Mouse (Mus musculus) heart, embryonic 12.5 days (tissue): ENCODE data around the gene Suz12. TPM values are rescaled to one million over a fixed set of nuclear protein-coding genes. Genes with fewer than 3 reads are reported as not detected.

ENCODE experiments used
- ATAC-seq: fragments of 200-750 bp; cut with Nextera tagmentation; 2 replicates; pipeline ENCODE4 v1.8.0; 2017; ENCODE audit warnings: moderate TSS enrichment, moderate library complexity; ENCODE audit not compliant: insufficient number of reproducible peaks, low FRiP score
- H3K27ac ChIP-seq: fragments of 300-500 bp; sonication (generic); 2 replicates; pipeline ENCODE4 v1.5.1; 2016; ENCODE audit warnings: mild to moderate bottlenecking, moderate library complexity; ENCODE audit not compliant: poor library complexity, severe bottlenecking
- H3K27me3 ChIP-seq: fragments of 300-500 bp; sonication (generic); replicated peaks from 2 replicates; pipeline ENCODE4 v1.6.1; 2016; ENCODE audit warnings: mild to moderate bottlenecking, moderate library complexity
- H3K36me3 ChIP-seq: fragments of 300-500 bp; sonication (generic); 2 replicates; pipeline ENCODE4 v1.6.1; 2016; ENCODE audit warnings: mild to moderate bottlenecking, moderate library complexity
- H3K4me1 ChIP-seq: fragments of 300-500 bp; sonication (generic); replicated peaks from 2 replicates; pipeline ENCODE4 v1.6.1; 2016; ENCODE audit warnings: mild to moderate bottlenecking
- H3K4me2 ChIP-seq: fragments of 300-500 bp; sonication (generic); 2 replicates; pipeline ENCODE4 v1.6.1; 2016; ENCODE audit warnings: mild to moderate bottlenecking, moderate library complexity
- H3K4me3 ChIP-seq: fragments of 300-500 bp; sonication (generic); 2 replicates; pipeline ENCODE4 v1.5.1; 2016; ENCODE audit warnings: mild to moderate bottlenecking
- H3K9ac ChIP-seq: fragments of 300-500 bp; sonication (generic); 2 replicates; pipeline ENCODE4 v1.6.1; 2016; ENCODE audit warnings: mild to moderate bottlenecking, moderate library complexity
- H3K9me3 ChIP-seq: fragments of 300-500 bp; sonication (generic); replicated peaks from 2 replicates; pipeline ENCODE4 v1.6.1; 2016; ENCODE audit warnings: mild to moderate bottlenecking, moderate library complexity
- WGBS: fragments of 180-500 bp; shearing (Covaris S2); methylation state at CpG from one replicate; pipeline ENCODE4 v1.1.7; 2016; 5-methylcytosine and 5-hydroxymethylcytosine counted together
- polyA plus RNA-seq: library from polyadenylated mRNA; unstranded; fragments of >200 nt; fragmentation: Nextera tagmentation; extraction: Ambion mirVana; gene quantifications from 2 replicates; pipeline ENCODE4 v1.2.1, GENCODE M21; 2016

The Suz12 gene
- polyA plus RNA-seq, 1 experiment from 2014 or later: 25.4 TPM

DNA sequence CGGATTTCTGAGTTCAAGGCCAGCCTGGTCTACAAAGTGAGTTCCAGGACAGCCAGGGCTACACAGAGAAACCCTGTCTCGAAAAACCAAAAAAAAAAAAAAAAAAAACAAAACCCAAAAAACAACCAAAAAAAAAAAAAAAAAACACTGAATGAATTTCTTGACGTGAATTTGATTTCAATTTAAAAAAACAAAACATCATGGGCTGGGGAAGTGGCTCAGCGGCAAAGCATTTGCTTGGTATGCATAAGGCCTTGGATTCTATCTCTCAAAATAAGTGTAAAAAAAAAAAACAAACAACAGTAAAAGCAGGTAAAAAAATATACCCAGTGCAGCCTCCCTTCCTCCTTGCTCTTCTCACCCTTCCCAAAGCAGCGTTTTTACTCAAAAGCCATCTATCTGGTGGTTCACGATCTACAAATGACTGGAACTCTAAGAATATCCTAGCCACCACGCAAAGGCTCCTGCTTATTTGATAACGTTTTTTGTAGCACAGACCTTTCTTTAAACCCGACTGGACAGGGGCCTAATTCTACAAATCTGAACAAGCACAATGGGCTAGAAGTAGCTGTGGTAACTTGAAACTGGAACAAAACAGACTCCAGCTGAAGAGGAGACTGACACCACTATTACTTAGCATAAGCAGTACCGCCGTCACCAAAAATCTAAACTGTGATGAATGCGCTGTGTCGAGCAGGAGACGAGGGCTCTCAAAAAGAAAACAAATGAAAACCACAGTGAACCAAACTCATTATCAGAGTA, 85.1 kb downstream of the Suz12 start:
- Histone ChIP-seq H3K4me3 (no peak overlapping the region), H3K9ac (no peak overlapping the region), H3K4me2 (no peak overlapping the region), H3K36me3 (no peaks in the 10 kb centered on the region; the same call in 1 of the 2 replicates), H3K9me3 (no peaks in the 10 kb centered on the region), H3K27ac (no peak overlapping the region), H3K27me3 (no peaks in the 10 kb centered on the region), H3K4me1 (peaks cover 19% of the 10 kb centered on the region)
- WGBS: 67% methylated on average over 14 of the region's 14 CpGs
- ATAC-seq: no peak

GRCm38 (mm10) chr11:80078831-80079230, 85.9 kb downstream of the Suz12 start:
- H3K27me3 ChIP-seq: no peaks in the 10 kb centered on the region
- 0 out of 2 replicates have a peak overlapping the region, but pooled peaks have one; percentile 10 for H3K4me3 ChIP-seq
- H3K9ac ChIP-seq: peak overlapping the region; percentile 8; the same call in 1 of the 2 replicates
- H3K9me3 ChIP-seq: no peaks in the 10 kb centered on the region
- peak overlapping the region; percentile 25; the same call in 1 of the 2 replicates for H3K4me2 ChIP-seq
- H3K36me3 ChIP-seq: no peaks in the 10 kb centered on the region; the same call in 1 of the 2 replicates
- 53% methylated on average over 1 of the region's 1 CpGs for WGBS
- peaks cover 19% of the 10 kb centered on the region for H3K4me1 ChIP-seq
- H3K27ac ChIP-seq: no peak overlapping the region
- no peak for ATAC-seq

DNA sequence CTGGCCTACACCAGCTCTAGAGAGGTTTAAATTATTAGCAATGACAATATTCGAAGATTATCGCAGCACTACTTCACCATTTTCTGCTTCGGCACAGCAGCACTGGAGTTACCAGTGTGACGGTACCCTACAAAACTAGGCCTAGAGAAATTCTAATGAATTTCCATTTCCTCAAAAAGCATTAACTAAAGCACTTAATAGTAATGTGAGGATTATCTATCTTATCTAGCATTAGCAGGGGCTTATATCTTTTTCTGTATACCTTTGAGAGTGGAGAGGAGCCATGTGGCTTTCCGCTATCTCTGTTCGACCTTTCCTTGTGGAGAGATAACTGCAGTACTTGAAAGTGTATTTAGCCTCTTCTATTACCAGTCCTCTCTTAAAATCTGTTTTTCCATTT, 86.8 kb downstream of the Suz12 start:
- H3K27ac ChIP-seq: peak overlapping the region; percentile 99; the same call in 1 of the 2 replicates
- peak overlapping the region; percentile 70 for H3K4me2 ChIP-seq
- H3K9ac ChIP-seq: peak overlapping the region; percentile 98
- WGBS: 27% methylated on average over 6 of the region's 6 CpGs
- H3K27me3 ChIP-seq: no peaks in the 10 kb centered on the region
- H3K4me1 ChIP-seq: peaks cover 19% of the 10 kb centered on the region
- H3K9me3 ChIP-seq: no peaks in the 10 kb centered on the region
- ATAC-seq: no peak
- peak overlapping the region; percentile 93 for H3K4me3 ChIP-seq
- no peaks in the 10 kb centered on the region; the same call in 1 of the 2 replicates for H3K36me3 ChIP-seq

DNA sequence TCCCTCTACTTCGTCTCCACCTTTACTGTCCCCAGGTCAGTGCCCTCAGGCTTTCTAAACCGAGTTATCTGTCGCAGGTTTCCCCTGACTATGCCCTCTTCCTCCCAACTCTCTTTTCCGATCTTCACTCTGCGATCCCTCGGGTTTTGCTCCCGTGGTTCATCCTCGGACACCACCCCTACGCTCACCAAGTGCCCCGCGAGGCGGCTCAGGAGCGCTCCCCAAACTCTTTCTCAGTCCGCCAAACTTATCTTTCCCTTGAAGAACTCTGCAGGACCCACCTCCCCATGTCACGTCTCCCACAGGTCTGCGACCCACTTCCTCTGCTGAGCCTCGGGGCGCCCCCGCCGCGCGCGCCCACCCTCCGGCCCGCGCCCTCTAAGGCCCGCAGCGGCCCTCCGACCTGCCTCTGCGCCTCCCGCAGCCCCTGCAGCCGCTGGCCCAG, 87.5 kb downstream of the Suz12 start:
- under 1% methylated on average over 31 of the region's 32 CpGs for WGBS
- Histone ChIP-seq H3K9ac (peak overlapping the region; percentile 98), H3K27me3 (no peaks in the 10 kb centered on the region), H3K9me3 (no peaks in the 10 kb centered on the region), H3K4me3 (peak overlapping the region; percentile 93), H3K4me2 (peak overlapping the region; percentile 70), H3K36me3 (no peaks in the 10 kb centered on the region; the same call in 1 of the 2 replicates), H3K27ac (peak overlapping the region; percentile 99), H3K4me1 (peaks cover 22% of the 10 kb centered on the region)
- ATAC-seq: peak; percentile 48

DNA sequence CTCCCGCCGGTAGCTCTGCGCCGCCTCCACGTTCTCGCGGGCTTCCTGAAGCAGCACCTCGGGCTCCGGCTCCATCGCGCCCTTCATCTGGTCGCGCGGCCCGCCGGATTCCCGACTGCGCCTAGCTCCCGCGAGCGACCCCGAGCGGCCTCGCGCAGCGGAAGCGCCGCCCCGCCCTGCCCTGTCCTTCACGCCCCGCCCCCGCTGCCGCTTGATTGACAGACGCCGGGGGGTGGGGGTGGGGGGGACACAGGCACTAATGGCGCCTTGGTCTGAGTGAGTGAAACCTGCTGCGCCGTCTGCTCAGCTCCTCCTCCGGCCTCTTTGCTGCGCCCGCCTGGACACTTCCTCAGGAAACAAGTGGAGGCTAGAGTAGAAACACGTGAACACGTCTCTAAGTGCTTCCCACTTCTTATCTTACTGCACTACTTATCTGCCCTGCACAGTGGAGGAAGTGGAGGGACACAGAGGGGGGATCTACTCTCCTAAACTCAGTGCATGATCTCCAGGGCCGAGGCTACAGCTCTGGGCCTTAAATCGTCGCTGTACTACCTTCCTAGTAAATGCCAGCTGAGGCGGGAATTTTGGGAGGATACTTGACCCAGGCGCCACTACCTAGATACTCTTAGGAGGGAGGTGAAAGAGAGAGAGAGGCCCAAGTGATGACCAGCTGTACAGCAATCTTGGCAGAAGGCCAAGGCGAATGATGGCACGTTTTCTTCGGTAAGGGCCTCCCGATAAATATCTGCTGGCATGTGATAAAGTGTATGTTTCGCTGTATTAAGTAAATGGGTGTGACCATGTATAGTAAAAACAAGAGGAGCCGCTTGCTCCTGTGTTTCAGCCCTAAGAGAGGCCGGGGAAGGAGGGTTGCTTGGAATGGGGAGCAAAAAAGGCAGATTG, 88.2 kb downstream of the Suz12 start, which contains the start of gene Crlf3:
Gene Crlf3, minus strand, starts transcription at position 166 of the 903 bp plus-strand sequence.
- 2% methylated on average over 54 of the region's 55 CpGs for WGBS
- H3K9me3 ChIP-seq: no peaks in the 10 kb centered on the region

GRCm38 (mm10) chr11:80081786-80082319, 88.9 kb downstream of the Suz12 start:
- H3K9ac ChIP-seq: no peak overlapping the region; the same call in 1 of the 2 replicates
- H3K4me1 ChIP-seq: peaks cover 26% of the 10 kb centered on the region
- H3K27me3 ChIP-seq: no peaks in the 10 kb centered on the region
- no peaks in the 10 kb centered on the region; the same call in 1 of the 2 replicates for H3K36me3 ChIP-seq
- 63% methylated on average over 7 of the region's 7 CpGs for WGBS
- no peak for ATAC-seq
- peak overlapping the region; percentile 70 for H3K4me2 ChIP-seq
- no peaks in the 10 kb centered on the region for H3K9me3 ChIP-seq
- H3K4me3 ChIP-seq: no peak overlapping the region
- H3K27ac ChIP-seq: peak overlapping the region; percentile 99

More for the DNA sequence above, 88.2 kb downstream of the Suz12 start, which contains the start of gene Crlf3:
- Histone ChIP-seq H3K36me3 (no peaks in the 10 kb centered on the region; the same call in 1 of the 2 replicates), H3K4me2 (peak within 1 kb of the TSS; percentile 70), H3K27ac (peak within 1 kb of the TSS; percentile 99), H3K4me1 (peaks cover 26% of the 10 kb centered on the region), H3K4me3 (peak within 1 kb of the TSS; percentile 93), H3K9ac (peak within 1 kb of the TSS; percentile 98), H3K27me3 (no peaks in the 10 kb centered on the region)
- peak; percentile 93 for ATAC-seq

Other genes with a start within 250 kb of the Suz12 start
- gene Utp6, start 30.7 kb upstream of the Suz12 start, polyA plus RNA-seq: 39.1 and 40.2 TPM in 2 replicates
- gene Crlf3, start 87.9 kb downstream of the Suz12 start, polyA plus RNA-seq: 40.1 and 43.5 TPM in 2 replicates
- gene Atad5, start 96.3 kb downstream of the Suz12 start, polyA plus RNA-seq: 6.9 and 8.3 TPM in 2 replicates
- 27.0 and 27.2 TPM in 2 replicates for gene Tefm, start 149.1 kb downstream of the Suz12 start, polyA plus RNA-seq
- gene Adap2, start 161.0 kb downstream of the Suz12 start, polyA plus RNA-seq: 0.51 and 0.92 TPM in 2 replicates
- 9.4 and 10.5 TPM in 2 replicates for gene Rnf135, start 190.7 kb downstream of the Suz12 start, polyA plus RNA-seq
- gene Rhot1, start 215.9 kb downstream of the Suz12 start, polyA plus RNA-seq: 64.3 and 68.0 TPM in 2 replicates